Mouse (Mus musculus) brain, embryonic 14.5 days (tissue): Measurements from ENCODE around the gene Unc13c. TPM values are rescaled to one million over a fixed set of nuclear protein-coding genes. Genes with fewer than 3 reads are reported as not detected.

Experiments used
- DNase-seq: peaks from one replicate; pipeline ENCODE4 v3.0.0-alpha.2; 2011; ENCODE audit warnings: low read depth
- CTCF ChIP-seq: fragments of 200-500 bp; IDR thresholded peaks from 2 replicates; pipeline ENCODE4 v1.5.1; 2012; ENCODE audit warnings: inconsistent platforms, mild to moderate bottlenecking, moderate library complexity, borderline replicate concordance; ENCODE audit not compliant: insufficient read depth, insufficient read length; ENCODE audit errors: extremely low read depth
- POLR2A ChIP-seq: fragments of 200-500 bp; IDR thresholded peaks from 2 replicates; pipeline ENCODE4 v1.6.1; 2012; ENCODE audit warnings: mild to moderate bottlenecking, inconsistent platforms, borderline replicate concordance; ENCODE audit not compliant: poor library complexity, insufficient read depth, insufficient read length, severe bottlenecking; ENCODE audit errors: extremely low read depth
- polyA plus RNA-seq: library from polyadenylated mRNA; depleted of rRNA; stranded (reverse); fragments of >200 nt; gene quantifications from 2 replicates; pipeline ENCODE4 v1.2.3, GENCODE M21; 2012

Unc13c gene
- polyA plus RNA-seq, 1 experiment, result 2.8 TPM

- no peak for TF ChIP-seq CTCF
- DNase-seq, result peak; percentile 31
These were observed 101.2 kb downstream of the Unc13c start for GRCm38 (mm10) chr9:73867410-73868067.

- peak; percentile 15 for DNase-seq
- TF ChIP-seq CTCF, result no peak
- TF ChIP-seq POLR2A, result no peak
These were observed 102.1 kb downstream of the Unc13c start for GRCm38 (mm10) chr9:73866666-73867065.

- TF ChIP-seq CTCF, result no peak
- no peak for TF ChIP-seq POLR2A
- DNase-seq, result no peak
These were observed 109.3 kb downstream of the Unc13c start for GRCm38 (mm10) chr9:73859469-73859868.

GRCm38 (mm10) chr9:73854281-73854680 is 114.5 kb downstream of the Unc13c start:
- DNase-seq, result peak; percentile 18
- TF ChIP-seq CTCF (no peak), POLR2A (no peak)

- no peak for TF ChIP-seq CTCF
- TF ChIP-seq POLR2A, result no peak
- DNase-seq, result no peak
These were observed 162.1 kb downstream of the Unc13c start for GRCm38 (mm10) chr9:73806681-73807080.

- DNase-seq, result no peak
- TF ChIP-seq POLR2A, result no peak
- no peak for TF ChIP-seq CTCF
These were observed 194.2 kb downstream of the Unc13c start for GRCm38 (mm10) chr9:73774616-73775015.

GRCm38 (mm10) chr9:73755185-73755584 is 213.6 kb downstream of the Unc13c start:
- TF ChIP-seq POLR2A, result no peak
- no peak for TF ChIP-seq CTCF
- DNase-seq, result peak; percentile 14

GRCm38 (mm10) chr9:73753480-73753879 is 215.3 kb downstream of the Unc13c start:
- no peak for DNase-seq
- no peak for TF ChIP-seq CTCF

GRCm38 (mm10) chr9:73751344-73751743 is 217.4 kb downstream of the Unc13c start:
- TF ChIP-seq CTCF (no peak), POLR2A (no peak)
- peak; percentile 62 for DNase-seq

- no peak for DNase-seq
- TF ChIP-seq POLR2A (no peak), CTCF (no peak)
These were observed 234.3 kb downstream of the Unc13c start for GRCm38 (mm10) chr9:73734446-73734845.

GRCm38 (mm10) chr9:73725717-73726662 is 242.8 kb downstream of the Unc13c start:
- peak; percentile 71 for DNase-seq
- no peak for TF ChIP-seq CTCF
- TF ChIP-seq POLR2A, result no peak

GRCm38 (mm10) chr9:73724776-73725175 is 244.0 kb downstream of the Unc13c start:
- no peak for DNase-seq
- TF ChIP-seq POLR2A, result no peak
- no peak for TF ChIP-seq CTCF
